Mouse (Mus musculus) left cerebral cortex, postnatal 10 days (tissue): ENCODE measurements at regions not wholly inside any gene's neighbourhood (a gene's known extent, or its start where the extent isn't known, plus 50 kb on each side); places are given as distances from the start of the nearest gene placed in this dataset.

Experiments
- DNase-seq, 2 experiments: peaks; one replicate each; pipeline ENCODE4 v3.0.0; 2021 to 2022; ENCODE audit warnings: low spot score in 2 of 2, mixed read lengths in 1 of 2; ENCODE audit errors: extremely low spot score in 1 of 2
- intact Hi-C: fragments of 180-260 bp; cut with DNase I; formaldehyde crosslinking; loops from one replicate; pipeline ENCODE4 v1.15.1; 2025

DNA sequence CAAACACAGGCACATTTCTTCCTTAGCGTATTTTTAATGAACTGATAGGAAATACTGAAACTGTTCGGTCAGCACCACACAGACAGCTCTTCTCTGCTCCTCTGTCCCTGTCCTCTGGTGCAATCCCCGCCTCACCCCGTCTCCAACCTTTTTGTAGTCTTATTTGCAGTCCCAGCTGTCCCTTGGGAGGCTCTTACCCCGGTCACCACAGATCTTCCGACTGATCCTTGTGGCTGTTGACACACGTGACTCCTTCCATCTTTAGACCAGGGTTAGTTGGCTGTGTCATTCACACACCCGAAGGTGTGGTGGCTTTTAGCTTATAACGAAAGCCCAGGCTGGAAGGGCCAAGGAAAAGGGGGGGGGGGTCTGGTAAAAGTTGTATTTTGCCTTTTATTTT, 56.4 kb downstream of the Cyp26a1 start:
- DNase-seq = no peak
- intact Hi-C loops = no loop called here

DNA sequence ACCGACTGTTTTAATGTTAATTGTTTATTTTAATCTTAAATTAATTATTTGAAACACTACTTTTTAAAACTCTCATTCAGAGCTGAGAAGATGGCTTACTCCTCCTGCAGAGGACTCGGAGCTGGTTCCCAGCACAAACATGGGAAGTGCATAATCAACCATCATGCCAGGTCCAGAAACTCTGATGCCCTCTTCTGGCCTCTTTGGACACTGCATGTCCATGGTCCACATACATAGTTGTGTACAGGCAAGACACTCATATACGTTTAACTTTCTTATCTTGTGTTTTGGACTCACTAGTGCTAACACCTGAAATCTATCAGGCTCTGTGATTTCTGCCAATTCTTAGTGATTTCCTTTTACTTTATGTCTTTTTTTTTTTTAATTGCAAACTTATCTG, 57.8 kb downstream of the Cyp26a1 start:
- DNase-seq = no peak
- intact Hi-C loops = no loop called here

DNA sequence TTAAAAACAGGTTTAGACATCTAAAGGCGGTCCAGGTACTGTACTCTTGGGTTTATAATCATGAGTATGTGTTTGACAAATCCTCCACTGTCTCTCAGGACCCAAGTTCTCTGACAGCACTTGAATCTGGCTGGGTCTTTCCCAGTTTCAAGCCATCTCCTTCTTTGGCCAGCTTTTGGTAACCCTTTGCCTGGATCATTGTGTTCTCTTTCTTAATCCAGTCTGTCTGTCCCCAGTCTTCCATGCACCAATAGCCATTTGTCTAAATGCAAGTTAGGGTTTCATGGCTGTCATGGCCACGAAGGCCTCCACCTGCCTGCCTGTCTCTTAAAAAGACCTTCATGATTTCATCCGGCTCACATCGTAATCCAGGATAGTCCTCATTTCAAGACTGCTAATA, 71.8 kb downstream of the Cyp26a1 start:
- intact Hi-C loops = no loop called here
- DNase-seq = no peak

DNA sequence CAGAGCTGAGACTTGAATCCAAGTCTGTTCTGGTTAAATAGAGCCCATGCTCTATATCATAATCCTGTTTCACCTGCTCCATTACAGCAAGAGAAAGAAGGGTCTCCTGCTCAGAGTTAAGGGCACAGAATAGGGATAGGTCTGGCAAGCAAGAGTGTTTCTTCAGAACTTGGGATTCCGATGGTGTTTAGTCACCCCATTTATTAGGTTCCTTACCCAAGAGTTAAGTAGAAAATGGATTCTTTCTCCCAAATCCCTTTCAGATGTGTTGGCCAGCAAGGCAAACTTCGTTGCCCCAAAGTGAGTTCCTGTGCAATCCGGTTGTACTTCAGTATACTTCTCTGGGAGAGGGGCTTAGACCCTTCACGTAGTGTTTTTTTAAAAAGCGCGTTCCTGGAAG, 74.4 kb downstream of the Cyp26a1 start:
- DNase-seq = no peak
- intact Hi-C loops = no loop called here

DNA sequence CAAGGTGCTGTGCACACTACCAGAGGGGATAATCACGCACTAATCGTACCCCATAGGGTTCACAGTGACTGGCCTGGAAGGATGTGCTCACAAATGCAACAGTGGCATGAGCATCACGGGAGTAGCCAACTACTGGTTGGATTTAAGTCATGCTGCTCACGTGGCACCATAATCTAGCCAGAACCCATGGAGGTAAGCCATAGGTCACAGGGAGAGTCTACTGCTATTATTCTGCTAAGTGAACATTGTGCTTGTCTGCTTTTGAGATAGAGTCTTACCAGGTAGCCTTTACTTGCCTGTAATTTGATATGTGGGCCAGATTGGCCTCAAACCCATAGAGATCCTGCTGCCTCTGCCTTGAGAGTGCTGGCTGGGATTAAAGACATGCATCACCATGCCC, 77.0 kb downstream of the Cyp26a1 start:
- no peak for DNase-seq
- intact Hi-C loops = no loop called here

DNA sequence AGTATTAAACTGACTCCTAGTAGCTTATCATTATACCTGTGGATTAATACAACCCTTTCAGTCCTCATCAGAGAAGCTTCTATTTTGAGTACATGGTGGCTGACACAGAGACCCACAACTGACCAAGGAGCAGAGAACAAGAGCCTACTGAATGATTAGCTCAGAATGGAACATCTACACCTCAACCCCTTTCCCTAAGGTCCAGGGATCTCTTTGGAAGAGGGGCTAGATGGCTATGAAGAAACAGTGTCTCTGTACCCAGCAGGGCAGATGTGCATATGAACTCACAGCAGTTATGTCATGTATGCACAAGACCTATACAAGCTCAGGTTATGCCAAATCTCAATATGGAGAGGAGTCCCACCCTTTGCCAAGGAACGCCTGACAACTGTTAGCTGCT, 77.4 kb downstream of the Cyp26a1 start:
- no peak for DNase-seq
- intact Hi-C loops = no loop called here

DNA sequence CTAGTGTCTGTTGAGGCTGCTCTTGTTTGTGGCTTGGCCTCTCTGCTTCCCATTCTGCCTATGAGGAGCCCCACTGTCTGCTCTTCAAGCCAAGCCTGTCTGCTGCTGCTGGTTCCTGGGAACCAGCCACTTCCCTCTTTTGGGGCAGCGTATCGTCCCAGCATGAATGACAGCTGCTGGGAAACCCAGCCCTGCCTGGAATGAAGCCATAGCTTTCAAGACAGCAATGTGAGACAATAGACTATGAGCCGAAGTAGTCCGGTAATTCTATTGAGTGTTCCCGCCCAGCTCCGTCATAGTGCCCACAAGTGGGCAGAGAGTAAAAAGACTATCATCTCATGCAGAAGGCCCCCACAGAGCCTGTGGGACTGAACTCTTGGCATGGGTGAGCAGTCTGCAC, 80.4 kb downstream of the Cyp26a1 start:
- DNase-seq = peak in 1 of 2 experiments; percentile 27
- intact Hi-C loops = no loop called here

DNA sequence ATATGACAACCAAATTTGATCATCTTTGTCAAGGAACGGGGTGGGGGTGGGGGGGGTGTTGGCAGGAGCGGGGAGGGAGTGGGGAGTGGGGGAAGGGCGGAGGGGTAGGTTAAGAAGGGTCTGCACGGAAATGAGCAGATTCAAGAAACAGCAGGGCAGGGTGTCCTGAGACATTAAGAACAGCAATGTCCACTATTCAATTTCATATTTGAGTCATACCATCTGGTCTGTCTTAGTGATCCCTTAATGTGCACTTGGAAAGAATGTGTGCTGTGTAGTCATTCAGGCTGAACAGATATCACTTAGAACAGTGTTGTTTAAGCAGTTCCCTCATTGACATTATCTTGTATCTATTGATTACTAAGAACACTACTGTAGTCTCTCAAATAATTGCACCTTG, 81.0 kb downstream of the Cyp26a1 start:
- no peak for DNase-seq
- intact Hi-C loops = no loop called here

DNA sequence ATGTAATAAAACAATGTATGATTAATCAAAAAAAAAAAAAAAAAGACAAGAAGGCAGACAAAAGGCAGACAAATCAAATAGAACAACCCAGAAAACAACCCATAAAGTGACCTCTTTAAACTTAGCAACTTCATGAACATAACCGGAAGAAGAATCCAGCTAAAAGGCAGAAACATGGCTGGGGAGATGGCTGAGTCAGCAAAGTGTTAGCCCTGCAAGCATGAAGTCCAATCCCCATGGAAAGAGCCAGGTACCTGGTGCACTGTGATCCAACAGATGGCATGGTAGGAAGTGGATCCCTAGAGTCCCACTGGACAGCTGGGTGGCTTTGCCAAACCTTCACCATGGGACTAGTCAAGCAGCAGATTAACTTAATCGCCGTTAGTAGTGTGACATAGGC, 90.9 kb downstream of the Cyp26a1 start:
- no peak for DNase-seq
- intact Hi-C loops = no loop called here

DNA sequence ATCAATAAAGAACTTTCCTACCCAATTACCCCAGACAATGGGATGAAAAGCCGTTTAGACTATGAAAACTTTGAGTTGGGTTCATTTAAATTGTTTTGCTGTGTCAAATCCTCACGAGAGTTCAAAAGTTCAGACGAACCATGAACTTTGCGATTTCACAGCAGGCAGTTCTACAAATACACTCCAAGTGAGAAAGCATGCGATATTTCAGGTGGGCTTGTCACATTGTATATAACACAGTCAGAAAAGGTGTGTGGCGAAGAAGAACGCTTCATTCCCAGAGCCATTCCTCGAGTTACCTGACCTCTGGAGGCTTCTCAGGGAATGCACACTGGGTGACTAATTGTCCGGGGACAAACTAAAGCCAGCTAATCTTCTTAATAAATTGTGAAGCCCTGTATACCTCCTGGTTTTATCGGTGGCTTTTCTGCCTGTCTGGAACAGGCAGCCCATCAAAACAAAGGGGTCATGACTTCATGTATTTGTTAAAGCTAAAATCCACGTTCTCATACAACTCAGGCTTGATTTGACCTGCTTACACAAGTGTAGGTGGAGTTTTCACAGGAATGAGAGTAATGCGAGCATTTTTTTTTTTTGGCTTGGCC, 92.1 kb downstream of the Cyp26a1 start:
- DNase-seq = no peak
- intact Hi-C loops = no loop called here

DNA sequence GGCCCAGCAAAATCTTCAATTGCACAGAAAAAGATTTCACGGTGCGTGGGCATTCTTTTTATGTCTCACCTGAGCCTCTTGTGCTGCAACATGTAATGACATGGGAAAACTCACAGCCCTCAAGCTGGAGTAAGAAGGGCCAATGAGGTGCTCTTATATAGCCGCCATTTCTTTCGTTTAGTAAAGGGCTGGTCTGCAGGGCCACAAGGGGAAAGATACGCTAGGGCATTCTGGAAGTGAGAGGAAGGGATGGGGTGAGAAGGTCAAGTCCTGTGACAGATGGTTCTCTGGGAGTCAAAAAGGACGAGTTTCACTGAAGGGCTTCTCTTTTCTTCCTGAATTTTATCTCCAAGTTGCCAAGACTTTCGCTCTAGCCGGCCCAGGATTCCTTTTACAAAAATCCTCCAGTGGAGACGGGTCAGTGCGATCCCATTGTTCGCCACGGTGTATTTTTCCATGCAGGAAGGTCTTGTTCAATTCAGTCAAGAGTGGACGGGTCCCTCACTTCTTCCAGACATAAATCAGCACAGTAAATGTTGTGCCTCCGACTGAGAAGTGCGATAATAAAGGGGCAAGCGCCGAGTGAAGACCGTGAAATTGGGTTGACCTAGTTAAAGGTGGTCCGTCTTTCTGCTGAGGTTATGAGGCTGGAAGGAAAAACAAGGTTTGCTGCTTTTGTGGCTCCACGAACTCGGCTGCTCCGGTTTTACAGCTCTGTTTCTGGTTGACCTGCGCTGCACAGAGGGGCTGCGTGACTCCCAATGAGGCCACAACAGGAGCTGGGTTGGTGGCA, 92.9 kb downstream of the Cyp26a1 start:
- no peak for DNase-seq
- intact Hi-C loops = no loop called here

DNA sequence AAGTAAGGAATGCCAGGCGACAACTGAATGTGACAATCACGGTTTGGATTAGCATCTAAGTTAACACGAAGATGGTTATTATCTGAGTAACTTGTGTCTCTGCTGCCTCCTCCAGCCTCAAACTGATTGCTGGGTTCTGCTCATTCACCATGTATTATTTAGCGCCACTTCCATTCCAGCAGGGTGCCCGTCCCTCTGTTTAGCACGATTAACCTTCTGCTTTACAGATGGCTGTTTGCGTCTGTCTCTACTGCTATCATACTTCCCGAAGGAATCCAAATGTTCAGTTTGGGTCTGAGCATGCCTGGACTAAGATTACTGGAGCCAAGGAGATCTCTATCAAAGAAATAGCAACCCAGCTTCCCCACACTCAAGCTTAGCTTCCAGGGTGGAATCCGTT, 95.6 kb downstream of the Cyp26a1 start:
- intact Hi-C loops = no loop called here
- DNase-seq = no peak

DNA sequence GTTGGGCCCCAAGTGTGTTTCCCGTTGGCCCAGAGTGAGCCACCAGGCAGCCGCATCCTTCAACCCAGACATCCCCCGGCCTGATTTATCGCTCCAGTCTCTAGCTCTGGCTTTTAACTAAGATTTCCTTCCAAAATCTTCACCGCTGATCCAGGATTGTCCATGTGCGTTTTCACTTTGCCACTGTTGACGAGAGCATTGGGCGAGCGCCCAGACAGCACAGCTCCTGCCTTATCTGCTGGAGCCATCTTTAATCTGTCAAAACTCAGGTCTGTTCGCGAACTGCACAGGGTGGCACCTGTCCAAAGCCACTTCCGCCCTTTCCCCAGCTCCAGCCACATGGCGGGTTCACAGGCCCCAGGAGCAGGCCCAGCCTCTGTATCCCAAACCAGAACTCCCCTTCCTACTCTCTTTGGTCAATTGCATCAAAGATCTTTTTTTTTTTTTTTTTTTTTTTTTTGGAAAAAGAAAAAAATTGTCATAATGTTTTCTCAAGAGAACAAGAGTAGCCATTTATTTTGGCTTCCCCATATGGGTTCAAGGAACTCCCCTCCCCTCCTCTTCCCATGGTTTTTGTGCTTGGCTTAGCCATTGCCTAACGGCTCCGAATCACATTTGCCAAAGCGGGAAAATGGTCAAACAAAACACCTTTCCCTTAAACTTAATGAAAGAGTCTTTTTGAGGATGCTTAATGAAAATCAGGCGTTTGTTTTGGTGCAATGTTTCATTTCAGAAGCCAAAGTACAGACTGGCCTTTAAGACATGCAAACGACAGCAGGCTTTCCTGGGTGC, 98.2 kb downstream of the Cyp26a1 start:
- intact Hi-C loops = no loop called here
- peak; percentile 7 to 20 for DNase-seq

DNA sequence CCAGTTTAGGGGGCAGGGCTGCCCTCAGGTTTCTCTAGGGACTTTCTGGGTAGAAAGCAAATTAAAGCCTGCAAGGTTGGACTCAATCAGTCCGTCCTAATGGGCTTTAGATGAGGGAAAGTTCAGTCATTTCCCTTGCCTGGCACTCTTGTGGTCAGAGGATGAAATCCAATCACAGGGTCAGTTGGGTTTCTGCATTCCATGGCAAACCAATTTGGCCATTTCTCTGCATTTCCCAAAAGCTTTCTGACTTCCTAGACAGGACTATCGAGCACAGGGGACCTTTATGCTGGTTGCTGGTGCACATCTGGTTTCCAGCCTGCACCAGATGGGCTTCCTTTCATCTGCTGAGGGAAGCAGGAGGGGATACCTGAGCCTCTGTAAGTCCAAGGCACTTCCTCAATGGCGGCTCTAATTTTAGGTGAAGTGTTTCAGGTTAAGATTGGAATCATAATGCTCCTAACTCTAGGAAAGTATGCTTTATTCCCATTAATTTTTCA, 102.6 kb downstream of the Cyp26a1 start:
- DNase-seq = no peak

DNA sequence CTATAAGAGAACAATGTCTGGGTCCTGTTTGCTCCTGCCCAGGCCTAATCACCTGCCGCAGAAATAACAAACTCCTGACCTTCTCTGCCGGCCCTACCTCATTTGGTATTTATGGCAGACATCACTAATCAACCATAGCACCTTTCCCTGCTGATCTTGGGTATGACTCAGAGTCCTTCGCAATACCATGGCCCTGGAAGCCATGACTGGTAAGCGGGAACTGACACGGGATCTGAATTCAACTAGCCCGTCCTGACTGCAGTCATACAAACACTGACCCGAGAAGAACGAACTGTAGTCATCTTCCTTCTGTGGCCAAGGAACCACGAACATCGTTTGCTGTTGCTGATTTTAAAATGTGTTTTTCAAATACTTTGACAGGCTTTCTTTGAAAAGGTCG, 112.1 kb downstream of the Cyp26a1 start:
- no peak for DNase-seq
- intact Hi-C loops = no loop called here

More for the DNA sequence above, 102.6 kb downstream of the Cyp26a1 start:
- intact Hi-C loops = no loop called here

DNA sequence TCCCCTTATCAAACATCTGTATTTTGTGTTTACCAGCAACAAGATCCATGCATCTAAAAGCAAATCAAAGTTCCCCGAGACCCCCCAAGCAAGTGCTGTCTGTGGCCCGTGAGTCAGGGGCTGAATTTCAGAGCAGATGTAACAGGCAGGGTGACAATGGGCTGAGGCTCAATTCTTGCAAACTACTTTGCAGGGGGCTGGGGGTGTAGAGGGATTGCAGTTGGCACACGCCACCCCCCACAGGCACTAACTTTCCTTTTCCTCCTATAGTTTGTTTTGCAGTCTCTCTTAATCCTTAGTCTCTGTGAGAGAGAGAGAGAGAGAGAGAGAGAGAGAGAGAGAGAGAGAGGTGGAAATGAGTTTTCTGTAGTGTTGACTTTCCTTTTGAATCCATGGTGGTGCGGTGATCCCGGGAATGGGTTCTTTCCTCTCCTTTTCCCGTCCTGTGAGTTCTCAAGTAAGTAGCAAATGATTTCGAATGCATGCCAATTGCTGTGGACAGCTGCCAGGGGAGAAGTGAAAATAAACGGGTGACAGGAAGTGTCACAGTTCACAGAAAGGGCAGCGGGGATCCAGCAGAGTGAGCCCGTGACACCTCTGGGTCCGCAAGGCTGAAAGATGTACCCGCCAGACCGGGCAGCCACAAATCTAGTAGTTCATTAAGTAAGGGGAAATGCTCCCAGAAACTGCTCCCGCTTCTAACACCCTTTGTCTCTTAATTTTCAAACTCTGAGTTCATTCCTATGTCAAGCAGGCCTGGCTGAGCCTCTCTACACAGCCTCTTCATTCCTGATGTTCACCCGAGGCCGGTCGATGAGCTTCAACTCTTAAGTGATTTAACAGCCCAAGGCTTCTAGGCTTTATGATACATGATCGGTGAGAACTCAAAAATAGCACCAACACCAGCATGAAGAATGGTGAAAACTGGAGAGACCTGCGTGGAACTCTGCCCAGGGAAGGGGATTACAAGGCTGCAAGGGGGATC, 116.8 kb downstream of the Cyp26a1 start:
- intact Hi-C loops = no loop called here
- DNase-seq = peak in 1 of 2 experiments; percentile 53

DNA sequence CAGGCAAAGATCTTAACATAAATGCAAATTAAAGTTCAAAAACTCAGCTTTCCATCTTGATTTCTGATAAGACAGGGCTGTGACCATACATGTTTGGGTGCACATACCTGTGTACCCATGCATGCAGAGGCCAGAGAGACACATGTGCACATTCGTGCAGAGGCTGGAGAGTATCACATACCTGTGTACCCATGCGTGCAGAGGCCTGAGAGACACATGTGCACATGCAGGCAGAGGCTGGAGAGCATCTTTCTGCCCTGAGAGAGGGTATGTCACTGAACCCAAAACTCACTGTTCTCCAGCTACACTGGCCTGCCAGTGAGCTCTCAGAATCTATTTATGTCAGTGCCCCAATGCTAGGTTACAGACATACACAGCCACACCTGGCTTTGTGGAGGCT, 118.0 kb downstream of the Cyp26a1 start:
- intact Hi-C loops = no loop called here
- DNase-seq = no peak

DNA sequence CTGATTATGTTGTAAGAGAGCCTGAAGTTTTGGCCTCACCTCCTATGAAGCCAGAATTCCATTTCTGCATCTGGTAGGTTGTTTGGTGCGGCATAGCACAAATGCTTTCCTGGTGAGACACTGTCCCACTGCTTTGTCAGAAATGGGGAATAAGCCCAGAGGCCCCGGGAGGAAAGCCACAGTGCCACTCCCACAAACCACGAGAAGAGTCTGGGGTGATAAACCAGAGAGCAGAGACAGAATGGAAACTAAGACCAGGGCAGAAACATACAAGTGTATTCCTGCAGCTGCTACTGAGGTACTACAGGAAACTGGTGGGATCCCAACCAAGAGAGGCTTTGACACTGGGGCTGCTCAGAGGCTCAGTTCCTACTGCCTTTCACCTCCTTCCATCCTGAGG, 123.6 kb downstream of the Cyp26a1 start:
- no peak for DNase-seq
- intact Hi-C loops = no loop called here

DNA sequence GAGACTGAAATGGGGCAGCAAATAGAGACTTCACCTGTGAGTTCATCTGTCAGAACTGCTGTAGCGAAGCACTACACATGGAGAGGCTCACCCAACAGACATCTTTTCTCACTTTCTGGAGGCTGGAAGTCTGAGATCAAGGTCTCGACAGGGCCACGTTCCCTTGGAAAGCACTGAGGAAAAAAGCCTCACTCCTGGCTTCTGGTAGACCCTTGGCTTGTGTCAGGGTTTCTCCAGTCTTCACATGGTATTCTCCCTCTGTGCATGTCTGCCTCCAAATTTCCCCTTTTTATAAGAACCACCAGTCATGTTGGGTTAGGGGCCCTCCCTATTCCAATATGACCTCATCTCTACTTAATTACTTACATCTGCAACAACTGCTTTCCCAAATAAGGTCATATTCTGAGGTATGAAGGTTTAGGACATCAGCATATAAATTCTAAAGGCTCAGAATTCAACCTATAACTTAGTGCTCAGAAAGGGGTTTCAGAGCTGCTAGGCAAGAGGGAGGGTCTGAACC, 124.1 kb downstream of the Cyp26a1 start:
- intact Hi-C loops = no loop called here
- DNase-seq = no peak
